ENCODE assay signal across 8 mouse cellular contexts in genomic region chr2:110204705-110205318, GRCm38 (mm10).
DNase-seq lines count a peak whose midpoint lies in the region; ATAC-seq and TF ChIP-seq lines count a peak whose summit lies in the region.

No protein-coding gene starts in this region.

- peak; percentile 93 for TF ChIP-seq CTCF in intestine, postnatal 0 days (IDR thresholded peaks at IDR 0.05; ENCODE audit: low read depth)
- TF ChIP-seq CTCF in small intestine, adult 2 months (IDR thresholded peaks at IDR 0.05; ENCODE audit: extremely low read depth, insufficient read length, insufficient replicate concordance, low read depth, low read length) = peak; percentile 94; the same call in 1 of the 2 replicates

- H3K4me2 ChIP-seq in intestine, postnatal 0 days (replicated peaks; ENCODE audit: low read depth) = 0 out of 2 replicates have a peak overlapping the region, but pooled peaks have one; percentile 25

- WGBS in intestine, postnatal 0 days = 5% methylated on average over 14 of the region's 14 CpGs
- 6% methylated on average over 14 of the region's 14 CpGs for WGBS in small intestine, adult 2 months

- H3K36me3 ChIP-seq in intestine, postnatal 0 days (ENCODE audit: control insufficient read depth, insufficient read depth) = no peaks in the 10 kb centered on the region
- H3K36me3 ChIP-seq in small intestine, adult 2 months (ENCODE audit: control insufficient read depth, insufficient read depth, low read length) = no peaks in the 10 kb centered on the region

- intact Hi-C loops in left cerebral cortex, postnatal 14 days (cut with DNase I) = loop anchor here (1.0 to 5.0 kb wide), 3 partner anchors 143 to 301 kb away; partner anchors contain the start of gene Ccdc34

- DNase-seq in urinary bladder, adult 18-20 months (ENCODE audit: low spot score in 2 of 2) = peak; percentile 51 to 55
- no peak for DNase-seq in urinary bladder, postnatal 10 days (ENCODE audit: low spot score)
- peak; percentile 82 for DNase-seq in embryo, embryonic 11 days
- DNase-seq in left cerebral cortex, postnatal 14 days (ENCODE audit: low spot score in 2 of 2) = peak; percentile 80 to 85
- DNase-seq in mesoderm, embryonic 11.5 days (ENCODE audit: low read depth, low spot score) = peak; percentile 78

- H3K27ac ChIP-seq in intestine, postnatal 0 days (ENCODE audit: low read depth, low read length) = no peak overlapping the region
- H3K27ac ChIP-seq in small intestine, adult 2 months (ENCODE audit: insufficient read depth, low read depth, low read length) = no peak overlapping the region

- no peaks in the 10 kb centered on the region for H3K9me3 ChIP-seq in intestine, postnatal 0 days (ENCODE audit: control insufficient read depth)

- H3K4me3 ChIP-seq in intestine, postnatal 0 days (ENCODE audit: low read depth, low read length) = no peak overlapping the region
- no peak overlapping the region for H3K4me3 ChIP-seq in small intestine, adult 2 months (ENCODE audit: low read depth, low read length)

- no peaks in the 10 kb centered on the region for H3K27me3 ChIP-seq in intestine, postnatal 0 days (replicated peaks; ENCODE audit: control insufficient read depth, insufficient read depth, low read length)
- no peaks in the 10 kb centered on the region for H3K27me3 ChIP-seq in small intestine, adult 2 months (ENCODE audit: control insufficient read depth, insufficient read depth, low read length)

- 0 out of 2 replicates have a peak, but pooled peaks cover 4% of the 10 kb centered on the region for H3K4me1 ChIP-seq in intestine, postnatal 0 days (replicated peaks; ENCODE audit: control insufficient read depth, insufficient read depth, low read length)
- peaks cover 12% of the 10 kb centered on the region; the same call in 1 of the 2 replicates for H3K4me1 ChIP-seq in small intestine, adult 2 months (ENCODE audit: control insufficient read depth, insufficient read depth, insufficient read length, low read length)

- no peak for TF ChIP-seq POLR2A in small intestine, adult 2 months (IDR thresholded peaks at IDR 0.05; ENCODE audit: low read depth, low read length)

- H3K9ac ChIP-seq in intestine, postnatal 0 days (ENCODE audit: low read depth, low read length) = no peak overlapping the region

- ATAC-seq in granulocyte monocyte progenitor cell, adult 5-6 weeks (replicated peaks; ENCODE audit: poor library complexity, severe bottlenecking) = peak; percentile 81
- no peak for ATAC-seq in intestine, postnatal 0 days
